Mouse (Mus musculus) heart, embryonic 14.5 days (tissue): ENCODE data around the gene Olfr1369-ps1. TPM values are rescaled to one million over a fixed set of nuclear protein-coding genes. Genes with fewer than 3 reads are reported as not detected.

ENCODE experiments used
- polyA plus RNA-seq: library from polyadenylated mRNA; unstranded; fragments of >200 nt; fragmentation: Nextera tagmentation; extraction: Ambion mirVana; gene quantifications from 2 replicates; pipeline ENCODE4 v1.2.1, GENCODE M21; 2014

Gene Olfr1369-ps1
- polyA plus RNA-seq, 1 experiment from 2014 or later = not detected

Other genes starting within 250 kb of the Olfr1369-ps1 start
- not detected in 2 replicates for gene Olfr1370, start 36.5 kb upstream of the Olfr1369-ps1 start, polyA plus RNA-seq
- not detected in 2 replicates for gene Olfr263, start 18.2 kb downstream of the Olfr1369-ps1 start, polyA plus RNA-seq
- not detected in 2 replicates for gene Olfr1368, start 34.4 kb downstream of the Olfr1369-ps1 start, polyA plus RNA-seq
- gene Trim27, start 68.0 kb downstream of the Olfr1369-ps1 start, polyA plus RNA-seq = 71.9 and 80.1 TPM in 2 replicates
- gene Gpx5, start 181.2 kb downstream of the Olfr1369-ps1 start, polyA plus RNA-seq = not detected in 2 replicates
- gene Gpx6, start 200.6 kb downstream of the Olfr1369-ps1 start, polyA plus RNA-seq = not detected in 2 replicates
- not detected in 2 replicates for gene Olfr1367, start 235.4 kb downstream of the Olfr1369-ps1 start, polyA plus RNA-seq